Mouse (Mus musculus): ENCODE data around the gene Zmym2.
"Not testable (repeated sequence)": the region's sequence is repeated elsewhere in the genome, so short reads cannot be mapped to it uniquely, and the experiment has no call there.

Gene Zmym2

DNA sequence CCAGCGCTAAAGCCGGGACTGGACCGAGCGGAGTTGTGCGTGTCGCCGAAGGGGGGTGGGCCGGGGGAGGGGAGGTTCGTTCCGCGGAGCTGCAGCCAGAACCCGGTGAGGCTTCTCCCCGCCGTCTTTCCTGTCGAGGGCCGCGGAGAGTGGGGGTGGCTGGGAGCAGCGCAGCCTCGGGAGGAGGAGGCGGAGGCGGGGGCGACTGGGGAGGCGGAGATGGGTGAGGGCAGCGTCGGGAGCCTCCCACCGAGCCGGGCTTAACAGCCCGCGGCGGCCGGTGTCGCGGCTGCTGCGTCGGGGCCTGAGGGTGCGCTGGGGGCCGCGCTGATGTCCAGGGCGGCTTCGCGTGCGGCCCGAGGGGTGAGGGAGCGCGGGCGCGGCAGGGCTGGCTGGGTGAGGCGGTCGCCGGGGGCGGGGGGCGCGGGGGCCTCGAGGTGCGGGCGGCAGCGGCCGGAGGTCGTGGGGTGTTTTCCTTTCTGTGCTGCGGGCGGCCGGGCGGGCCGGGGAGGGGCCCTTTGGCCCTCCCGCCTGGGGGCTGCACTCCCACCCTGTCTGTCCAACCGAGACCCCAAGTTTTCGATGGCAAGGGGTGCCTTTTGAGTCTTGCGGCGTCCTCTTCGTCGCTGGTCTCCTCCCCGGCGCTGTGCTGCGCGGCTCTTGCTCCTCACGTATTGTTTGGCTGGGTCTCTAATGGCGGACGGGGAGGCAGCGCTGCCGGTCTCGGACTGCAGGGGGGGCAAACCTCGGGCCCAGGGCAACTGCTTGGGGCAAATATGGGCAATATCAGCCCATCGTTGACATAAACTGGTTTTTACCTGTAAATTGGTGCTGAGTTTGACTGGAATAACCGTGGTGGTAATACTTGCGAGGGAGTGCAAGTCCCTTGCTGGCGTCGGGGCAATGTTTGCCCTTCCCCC lies at the start of gene Zmym2:
Gene Zmym2, plus strand, starts transcription at position 60 of the 920 bp plus-strand sequence.
- CTCF ChIA-PET = not testable (repeated sequence)

DNA sequence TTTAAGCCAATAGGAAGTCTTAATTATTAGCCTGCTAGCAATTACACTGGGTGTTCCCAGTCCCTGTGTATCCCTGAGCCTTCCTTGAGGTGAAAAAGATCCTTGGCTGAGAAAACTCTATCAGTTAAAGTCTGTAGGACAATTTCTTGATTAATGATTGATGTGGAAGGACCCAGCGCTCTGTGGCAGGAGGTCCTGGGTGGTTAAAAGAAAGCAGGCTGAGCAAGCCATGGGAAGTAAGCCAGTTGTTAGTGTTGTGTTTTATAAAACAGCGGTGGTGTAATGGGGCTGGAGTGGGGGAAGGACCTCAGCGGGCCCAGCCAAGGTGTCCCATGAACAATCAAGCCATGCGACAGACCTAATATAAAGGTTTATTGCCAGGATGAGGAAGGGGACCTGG lies 42.4 kb upstream of the Zmym2 start:
- CTCF ChIA-PET = no interaction called here

DNA sequence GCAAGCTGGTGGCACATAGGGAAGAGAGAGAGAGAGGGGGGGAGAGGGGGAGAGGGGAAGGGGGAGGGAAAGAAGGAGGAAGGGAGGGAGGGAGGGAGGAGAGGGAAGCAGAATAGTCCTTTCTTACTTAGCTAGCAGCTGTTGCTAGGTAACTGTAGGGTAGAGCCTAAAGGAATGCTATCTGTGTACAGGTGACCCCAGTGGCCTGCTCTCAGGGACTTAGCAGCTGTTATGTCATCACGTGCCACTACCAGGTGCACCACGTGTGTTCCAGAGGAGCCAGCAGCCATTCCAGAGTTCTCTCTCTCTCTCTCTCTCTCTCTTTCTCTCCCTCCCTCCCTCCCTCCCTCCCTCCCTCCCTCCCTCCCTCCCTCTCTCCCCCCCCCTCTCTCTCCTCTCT lies 41.9 kb upstream of the Zmym2 start:
- CTCF ChIA-PET = interaction anchor here (0.6 kb wide), 1 partner anchor 882 kb away, joined by 4 read pairs; no protein-coding TSS in a partner anchor

DNA sequence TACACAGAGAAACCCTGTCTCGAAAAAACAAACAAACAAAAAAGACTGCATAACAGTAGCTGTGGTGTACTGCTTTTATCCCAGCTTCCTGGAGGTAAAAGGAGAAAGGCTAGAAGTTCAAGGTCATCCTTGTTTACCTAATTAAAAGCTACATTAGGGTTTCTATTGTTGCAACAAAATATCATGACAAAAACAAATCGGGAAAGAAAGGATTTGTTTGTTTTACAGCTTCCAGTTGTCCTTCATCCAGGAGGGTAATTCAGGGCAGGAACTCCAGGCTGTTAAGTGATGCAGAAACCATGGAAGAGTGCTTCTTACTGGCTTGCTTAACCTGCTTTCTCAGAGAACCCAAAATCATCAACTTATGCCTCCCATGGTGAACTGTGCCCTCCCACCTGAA lies 38.1 kb upstream of the Zmym2 start:
- CTCF ChIA-PET = no interaction called here

DNA sequence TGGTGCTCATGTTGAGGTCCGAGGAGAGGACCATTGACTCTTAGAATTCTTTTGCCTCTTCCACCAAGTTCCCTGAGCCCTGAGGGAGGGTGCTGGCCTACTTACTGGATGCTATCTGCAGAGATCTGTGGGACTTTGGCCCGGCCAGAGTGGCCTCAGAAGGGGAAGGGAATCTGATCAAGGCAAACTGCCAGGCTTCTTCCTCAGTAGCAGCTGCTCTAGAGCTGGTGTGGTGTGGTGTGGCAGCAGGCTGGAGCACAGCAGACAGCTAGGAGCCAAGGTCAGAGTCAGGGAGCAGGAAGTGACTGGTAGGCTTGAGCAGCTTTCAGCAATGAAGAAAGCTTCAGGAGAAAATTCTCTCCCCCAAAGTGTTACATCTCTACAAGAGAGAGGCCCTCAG lies 36.8 kb upstream of the Zmym2 start:
- CTCF ChIA-PET = no interaction called here

DNA sequence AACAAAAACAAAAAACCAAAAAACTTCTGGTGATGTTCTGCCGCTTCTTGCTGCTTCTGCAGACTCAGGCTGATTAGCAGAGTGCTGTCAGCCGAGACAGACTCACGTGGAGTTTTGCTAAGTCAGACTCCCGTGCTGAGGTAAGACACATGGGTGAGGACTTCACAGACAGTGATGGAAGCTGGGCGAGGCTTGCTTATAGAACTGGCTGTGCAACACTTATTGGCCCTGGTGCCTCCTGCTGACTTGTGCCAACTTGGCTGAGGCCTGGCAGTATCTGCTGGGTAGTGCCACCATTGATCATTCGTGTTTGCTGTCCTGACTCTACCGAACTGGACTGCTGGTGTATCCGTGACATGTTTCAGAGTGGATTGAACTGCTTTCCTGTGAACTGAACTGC lies 22.4 kb upstream of the Zmym2 start:
- CTCF ChIA-PET = interaction anchor here (0.6 kb wide), 1 partner anchor 310 kb away, joined by 3 read pairs; no protein-coding TSS in a partner anchor

DNA sequence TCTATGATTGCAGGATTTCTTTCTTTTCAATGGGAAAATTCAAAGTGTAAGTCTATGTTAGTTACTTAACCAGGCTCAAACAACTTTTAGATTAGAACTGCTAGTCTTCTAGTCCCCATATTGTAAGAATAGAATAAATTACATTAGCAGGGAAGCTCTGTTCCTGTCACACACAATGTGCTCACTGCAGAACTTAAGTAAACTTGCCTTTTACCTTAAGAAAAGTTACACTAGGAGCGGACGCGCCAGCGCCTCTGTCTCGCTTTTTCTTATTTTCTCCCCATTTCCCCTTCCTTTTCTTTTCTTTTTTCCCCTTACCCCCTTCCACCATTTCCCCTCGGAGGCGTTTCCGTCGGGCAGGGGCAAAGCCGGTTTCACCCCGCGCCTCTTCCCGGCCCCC lies 21.8 kb upstream of the Zmym2 start:
- CTCF ChIA-PET = interaction anchor here (0.5 to 0.6 kb wide), 2 partner anchors 20 to 311 kb away, joined by 3 read pairs; no protein-coding TSS in a partner anchor

DNA sequence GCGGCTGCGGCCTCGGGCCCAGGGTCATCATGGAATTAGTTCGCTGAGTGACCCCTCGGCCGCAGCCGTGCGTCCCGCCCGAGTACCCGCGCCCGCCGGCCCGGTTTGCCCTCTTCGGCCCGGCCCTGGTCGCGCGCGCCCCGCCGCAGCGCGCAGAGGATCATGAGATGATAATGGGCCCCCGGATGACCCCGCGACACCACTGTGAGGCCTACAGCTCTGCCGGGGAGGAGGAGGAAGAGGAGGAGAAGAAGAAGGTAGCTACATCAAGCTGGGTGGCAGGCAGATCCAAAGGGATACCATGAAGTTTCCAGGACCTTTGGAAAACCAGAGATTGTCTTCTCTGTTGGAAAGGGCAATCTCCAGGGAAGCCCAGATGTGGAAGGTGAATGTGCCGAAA lies 21.3 kb upstream of the Zmym2 start:
- CTCF ChIA-PET = not testable (repeated sequence)

DNA sequence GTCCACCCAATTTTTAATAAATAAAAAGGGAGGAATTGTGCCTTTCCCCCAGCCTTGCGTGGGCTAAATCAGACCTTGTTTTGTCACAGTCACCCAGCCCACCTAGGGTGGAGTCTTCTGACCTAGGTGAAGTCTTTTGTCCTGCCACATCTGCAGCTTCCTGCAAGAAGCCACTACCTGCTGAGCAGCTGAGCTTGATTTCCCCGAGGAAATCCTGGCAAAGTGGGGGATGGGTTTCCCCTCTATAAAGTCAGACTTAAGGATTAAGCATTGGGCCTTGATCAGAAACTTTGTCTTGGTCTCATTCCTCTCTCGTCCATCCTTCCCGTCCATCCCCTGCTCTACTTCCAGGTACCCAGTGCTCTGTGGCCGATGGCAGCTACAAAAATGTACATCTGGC lies 12.9 kb upstream of the Zmym2 start:
- CTCF ChIA-PET = no interaction called here

DNA sequence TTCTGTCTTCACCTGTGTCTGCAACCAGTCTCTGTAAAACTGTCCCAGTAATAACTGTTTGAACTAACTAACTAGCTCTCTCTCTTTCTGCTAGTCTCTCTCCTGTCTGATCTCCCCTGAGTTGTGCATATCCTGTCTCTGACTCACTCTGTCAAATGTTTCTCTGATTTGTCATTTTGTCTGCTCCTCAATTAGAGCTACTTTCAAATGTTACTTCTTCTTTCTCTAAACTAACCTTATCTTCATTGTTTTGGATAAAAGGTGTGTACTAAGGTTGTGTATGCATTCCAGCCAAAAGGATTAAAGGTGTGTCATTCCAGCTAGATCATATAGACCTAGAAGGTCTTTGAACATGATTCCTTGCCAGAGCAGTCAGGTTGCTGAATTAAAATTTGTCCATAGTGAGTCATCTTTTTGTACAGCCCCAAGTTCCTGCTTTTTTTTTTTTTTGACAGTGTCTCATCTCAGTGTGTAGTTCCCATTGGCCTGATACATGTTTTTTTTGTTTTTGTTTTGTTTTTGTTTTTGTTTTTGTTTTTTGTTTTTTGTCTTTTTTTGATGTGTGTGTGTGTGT lies 10.8 kb upstream of the Zmym2 start:
- CTCF ChIA-PET = no interaction called here

DNA sequence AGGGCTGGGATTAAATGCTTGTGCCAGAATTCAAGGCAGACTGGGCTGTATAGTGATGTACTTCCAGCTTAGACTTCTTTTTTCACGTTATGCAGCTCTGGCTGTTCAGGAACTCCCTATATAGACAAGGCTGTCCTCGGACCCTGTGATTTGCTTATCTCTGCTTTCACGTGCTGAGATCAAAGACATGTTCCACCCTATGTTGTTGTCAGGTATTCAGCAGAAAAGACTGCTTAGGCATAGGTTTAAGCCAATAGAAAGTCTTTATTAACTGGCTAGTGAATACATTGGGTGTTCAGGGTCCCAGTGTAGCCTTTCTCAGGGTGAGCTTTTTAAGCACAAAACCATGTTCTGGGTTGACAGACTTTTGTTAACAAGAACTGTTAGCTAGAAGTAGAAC lies 5.2 kb upstream of the Zmym2 start:
- CTCF ChIA-PET = no interaction called here

DNA sequence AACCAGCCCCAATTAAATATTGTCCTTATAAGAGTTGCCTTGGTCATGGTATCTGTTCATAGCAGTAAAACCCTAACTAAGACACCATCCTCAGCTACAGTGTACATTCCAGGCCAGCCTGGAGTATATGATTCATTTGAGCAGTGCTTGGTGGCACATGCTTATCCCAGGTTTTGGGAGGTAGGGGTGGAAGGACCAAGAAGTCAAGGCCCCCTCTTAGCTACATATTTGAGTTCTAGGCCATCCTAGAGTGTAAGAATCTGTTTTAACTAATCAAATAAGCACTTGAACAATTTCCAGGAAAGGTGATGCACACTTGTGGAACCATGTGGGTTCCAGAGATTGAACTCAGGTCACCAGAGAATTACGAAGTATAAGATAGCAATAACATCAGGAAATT lies 3.0 kb upstream of the Zmym2 start:
- CTCF ChIA-PET = no interaction called here

DNA sequence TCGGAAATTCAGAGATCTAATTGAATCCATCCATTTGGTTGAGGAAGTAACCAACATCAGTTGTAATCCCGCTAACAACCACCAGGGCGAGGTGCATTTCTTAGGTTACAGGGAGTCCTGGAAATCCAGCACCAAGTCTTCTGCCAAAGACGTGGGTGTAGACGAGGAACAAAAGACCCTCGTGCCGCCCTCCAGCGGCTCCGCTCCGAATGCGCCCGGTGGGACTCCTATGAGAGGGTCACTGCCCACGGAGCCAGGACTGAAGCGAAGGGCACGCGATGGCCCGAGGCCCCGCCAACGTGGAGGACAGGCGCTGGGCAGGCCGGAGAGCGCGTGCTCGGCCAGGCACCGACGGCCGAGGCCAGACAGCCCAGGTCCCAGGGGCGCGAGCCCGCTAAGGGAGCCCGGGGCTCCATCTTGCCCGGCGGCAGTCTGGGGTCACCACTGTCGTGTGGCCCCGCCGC lies 1.1 kb upstream of the Zmym2 start:
- CTCF ChIA-PET = interaction anchor here (0.7 kb wide), 1 partner anchor 21 kb away, joined by 3 read pairs; no protein-coding TSS in a partner anchor

DNA sequence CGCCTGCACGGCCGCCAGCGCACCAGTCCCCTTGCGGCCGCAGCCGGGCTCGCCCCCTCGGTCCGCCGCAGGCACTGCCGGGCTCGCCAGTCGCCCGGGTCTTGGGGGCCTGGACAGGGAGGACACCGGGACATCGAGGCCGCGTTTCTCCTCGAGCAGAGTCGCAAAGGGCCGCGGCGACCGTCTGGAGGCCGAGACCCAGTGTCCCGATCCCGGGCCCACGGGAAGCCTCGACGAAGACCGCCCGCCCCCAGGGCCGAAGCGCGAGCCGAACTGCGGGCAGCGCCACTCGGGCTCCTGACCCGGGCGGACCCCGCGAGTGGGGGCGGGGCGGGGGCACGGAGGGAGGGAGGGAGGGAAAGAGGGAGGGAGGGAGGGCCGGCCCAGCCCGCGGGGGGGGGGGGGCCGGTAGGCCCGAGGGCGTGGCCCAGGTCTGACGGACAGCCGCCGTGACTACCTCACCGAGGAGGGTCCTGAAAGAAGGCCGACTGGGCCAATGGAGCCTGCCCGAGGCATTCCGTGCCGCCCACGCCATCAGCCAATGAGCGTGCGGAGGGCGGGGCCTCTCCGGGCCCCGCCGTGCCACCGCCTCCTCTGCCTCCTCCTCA lies 363 bp upstream of the Zmym2 start:
- CTCF ChIA-PET = not testable (repeated sequence)

DNA sequence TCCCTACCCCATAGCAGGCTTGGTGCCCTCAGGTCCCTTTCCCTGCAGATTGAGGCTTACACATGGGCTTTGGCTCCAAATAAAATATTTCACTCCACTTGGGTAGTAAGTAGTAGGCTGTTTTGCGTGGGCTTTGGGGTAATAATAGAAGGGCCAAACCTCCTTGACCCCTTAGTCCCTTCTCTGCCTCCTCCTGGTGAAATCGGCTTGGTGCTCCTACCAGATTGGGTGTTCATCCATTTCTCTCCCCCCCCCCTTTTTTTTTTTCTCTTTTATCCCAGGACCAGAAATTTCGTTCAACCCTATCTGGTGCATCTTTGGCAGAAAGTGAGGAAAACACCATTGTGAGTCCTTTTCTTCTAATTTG lies 1.0 kb downstream of the Zmym2 start:
- CTCF ChIA-PET = no interaction called here

DNA sequence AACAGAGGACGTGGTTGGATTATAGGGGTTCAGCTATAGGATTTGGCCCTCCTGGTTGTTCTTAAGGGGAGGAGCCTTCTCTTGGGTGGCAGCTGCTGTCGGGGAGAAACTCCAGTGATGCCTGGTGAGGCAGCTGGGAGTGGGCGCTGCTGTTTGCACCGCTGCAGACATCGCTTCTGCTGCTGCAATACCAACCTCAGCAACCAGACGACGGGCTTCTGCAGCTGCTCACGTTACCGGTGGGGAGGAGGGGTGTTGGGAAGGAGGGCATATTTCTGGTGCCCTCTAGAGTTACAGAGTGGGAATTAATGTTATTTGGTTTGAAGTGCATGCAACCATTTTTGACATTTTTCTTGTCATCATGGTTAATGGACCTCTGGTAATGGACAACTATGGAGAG lies 1.4 kb downstream of the Zmym2 start:
- CTCF ChIA-PET = no interaction called here

DNA sequence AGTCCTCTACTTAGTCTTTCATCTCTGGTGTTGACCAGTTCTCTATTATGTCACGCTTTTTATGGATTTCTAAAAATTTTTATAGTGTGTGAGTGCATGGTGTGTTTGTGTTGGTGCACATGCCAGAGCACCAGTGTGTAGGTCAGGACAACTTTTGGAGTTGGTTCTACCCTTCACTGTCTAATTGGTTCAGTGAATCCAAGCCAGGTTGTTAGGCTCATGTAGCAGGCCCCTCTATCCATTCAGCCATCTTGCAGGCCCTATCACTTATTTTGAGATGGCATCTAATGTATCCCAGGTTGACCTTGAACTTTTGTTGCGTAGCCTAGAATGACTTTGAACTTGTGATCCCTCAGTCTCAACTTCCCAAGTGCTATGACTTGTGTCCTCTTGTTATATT lies 2.0 kb downstream of the Zmym2 start:
- CTCF ChIA-PET = no interaction called here

DNA sequence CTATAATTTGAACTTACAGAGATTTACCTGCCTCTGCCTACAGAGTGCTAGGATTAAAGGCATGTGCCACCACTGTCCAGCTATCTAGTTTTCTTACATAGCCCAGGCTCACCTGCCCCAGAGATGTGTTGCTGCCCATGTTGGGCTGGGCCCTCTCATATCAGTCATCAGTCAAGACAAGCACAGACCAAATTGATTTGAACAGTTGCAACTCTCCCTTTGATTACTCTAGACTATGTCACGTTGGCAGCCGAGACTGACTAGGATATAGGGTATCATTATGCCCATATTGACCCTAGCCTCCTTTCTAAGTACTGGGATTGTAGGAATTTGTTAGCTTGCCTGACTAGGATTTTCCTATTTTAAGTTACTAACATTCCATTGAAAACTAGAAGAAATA lies 8.0 kb downstream of the Zmym2 start:
- CTCF ChIA-PET = interaction anchor here (0.6 kb wide), 1 partner anchor 108 kb away, joined by 11 read pairs; no protein-coding TSS in a partner anchor

DNA sequence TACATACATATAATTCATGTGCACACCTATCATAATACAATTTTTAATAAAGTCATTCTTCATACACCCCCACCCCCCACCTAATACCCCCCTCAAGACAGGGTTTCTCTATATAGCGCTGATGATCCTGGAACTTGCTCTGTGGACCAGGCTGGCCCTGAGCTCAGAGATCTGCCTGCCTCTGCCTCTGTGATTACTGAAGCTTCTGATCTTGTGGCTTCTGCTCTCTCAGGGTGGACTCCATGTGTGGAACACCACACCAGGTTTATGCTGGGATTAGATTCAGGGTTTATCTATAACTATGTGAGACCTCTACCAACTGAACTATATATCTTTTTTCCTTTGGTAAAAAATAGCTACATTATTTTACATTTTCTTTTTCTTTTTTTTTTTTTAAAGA lies 10.1 kb downstream of the Zmym2 start:
- CTCF ChIA-PET = interaction anchor here (0.6 kb wide), 1 partner anchor 16 kb away, joined by 7 read pairs; no protein-coding TSS in a partner anchor

DNA sequence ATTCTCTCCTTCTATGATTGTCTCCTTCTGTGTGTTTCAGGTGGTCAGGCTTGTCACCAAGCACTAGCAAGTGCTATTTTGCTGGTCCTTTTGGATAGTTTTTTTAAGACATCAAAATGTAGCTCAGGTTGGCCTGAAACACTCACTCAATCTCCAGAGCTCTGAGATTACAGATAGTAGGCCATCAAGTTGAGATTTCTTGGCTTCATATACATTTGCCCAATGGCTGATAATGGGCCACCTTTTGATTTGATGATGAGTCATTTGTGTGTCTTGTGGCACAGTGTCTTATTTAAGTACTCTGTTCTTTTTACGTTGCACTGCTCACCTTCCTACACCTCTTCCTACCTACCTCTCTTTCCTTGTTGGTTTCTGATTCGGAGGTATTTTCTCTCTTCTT lies 11.0 kb downstream of the Zmym2 start:
- CTCF ChIA-PET = no interaction called here

DNA sequence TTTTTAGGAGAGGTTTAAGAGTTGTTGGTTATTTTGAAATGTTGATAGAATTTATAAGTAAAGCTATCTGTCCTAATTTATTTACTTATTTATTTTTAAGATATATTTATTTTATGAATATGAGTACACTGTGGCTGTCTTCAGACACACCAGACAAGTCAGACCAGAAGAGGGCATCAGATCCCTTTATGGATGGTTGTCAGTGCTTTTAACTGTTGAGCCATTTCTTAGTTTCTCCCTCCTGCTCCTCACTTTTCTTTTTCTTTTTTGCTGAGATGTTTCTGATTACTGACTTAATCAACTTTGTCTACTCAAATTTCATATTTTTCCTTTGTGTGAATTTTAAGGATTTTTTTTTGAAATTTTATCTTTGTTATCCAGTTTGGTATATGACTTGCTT lies 13.2 kb downstream of the Zmym2 start:
- CTCF ChIA-PET = no interaction called here

DNA sequence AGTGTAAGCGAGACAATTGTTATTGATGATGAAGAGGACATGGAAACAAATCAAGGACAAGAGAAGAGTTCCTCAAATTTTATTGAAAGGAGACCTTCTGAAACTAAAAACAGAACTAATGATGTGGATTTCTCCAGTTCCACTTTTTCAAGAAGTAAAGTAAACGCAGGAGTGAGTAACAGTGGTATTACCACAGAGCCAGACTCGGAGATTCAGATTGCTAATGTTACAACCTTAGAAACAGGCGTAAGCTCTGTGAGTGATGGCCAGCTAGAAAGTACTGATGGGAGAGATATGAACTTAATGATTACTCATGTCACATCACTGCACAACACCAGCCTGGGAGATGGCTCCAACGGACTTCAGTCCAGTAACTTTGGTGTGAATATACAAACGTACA lies 16.6 kb downstream of the Zmym2 start:
- CTCF ChIA-PET = no interaction called here

DNA sequence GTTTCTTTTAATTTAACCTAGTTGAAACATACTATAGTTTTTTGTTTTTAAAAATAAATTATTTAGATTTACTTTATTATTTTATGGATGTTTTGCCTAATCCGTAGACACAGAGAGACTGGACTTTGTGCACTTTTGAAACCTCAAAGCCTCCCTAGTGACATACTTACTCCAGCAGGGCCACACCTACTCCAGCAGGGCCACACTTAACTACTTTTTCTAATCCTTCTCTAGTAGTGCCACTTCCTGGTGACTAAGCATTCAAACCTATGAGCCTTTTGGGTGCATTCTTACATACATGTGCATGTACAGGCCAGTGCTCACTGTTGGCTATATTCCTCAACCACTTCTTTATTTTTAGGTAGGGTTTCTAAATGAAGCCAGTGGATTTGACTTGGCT lies 19.2 kb downstream of the Zmym2 start:
- CTCF ChIA-PET = no interaction called here
